Mouse (Mus musculus) liver, embryonic 16.5 days (tissue): ENCODE data around the gene Mettl16. TPM values are rescaled to one million over a fixed set of nuclear protein-coding genes. Genes with fewer than 3 reads are reported as not detected.

ENCODE experiments used
- ATAC-seq: fragments of 200-750 bp; cut with Nextera tagmentation; 2 replicates; pipeline ENCODE4 v1.8.0; 2017; ENCODE audit warnings: low read depth, mild to moderate bottlenecking, moderate number of reproducible peaks, moderate library complexity
- H3K27ac ChIP-seq: fragments of 300-500 bp; sonication (generic); 2 replicates; pipeline ENCODE4 v1.5.1; 2014; ENCODE audit warnings: mild to moderate bottlenecking, low read length
- H3K27me3 ChIP-seq: fragments of 300-500 bp; sonication (generic); 2 replicates; pipeline ENCODE4 v1.6.1; 2014; ENCODE audit warnings: low read depth, low read length, mixed read lengths; ENCODE audit not compliant: control insufficient read depth, insufficient read depth
- H3K36me3 ChIP-seq: fragments of 300-500 bp; sonication (generic); 2 replicates; pipeline ENCODE4 v1.6.1; 2014; ENCODE audit warnings: mild to moderate bottlenecking; ENCODE audit not compliant: control insufficient read depth, insufficient read depth
- H3K4me1 ChIP-seq: fragments of 300-500 bp; sonication (generic); 2 replicates; pipeline ENCODE4 v1.6.1; 2014; ENCODE audit warnings: low read depth, low read length, mixed read lengths; ENCODE audit not compliant: control insufficient read depth
- H3K4me2 ChIP-seq: fragments of 300-500 bp; sonication (generic); 2 replicates; pipeline ENCODE4 v1.6.1; 2014; ENCODE audit warnings: low read depth, low read length, mixed read lengths
- H3K4me3 ChIP-seq: fragments of 300-500 bp; sonication (generic); 2 replicates; pipeline ENCODE4 v1.5.1; 2014; ENCODE audit warnings: low read depth, mild to moderate bottlenecking, low read length
- H3K9ac ChIP-seq: fragments of 300-500 bp; sonication (generic); 2 replicates; pipeline ENCODE4 v1.6.1; 2014; ENCODE audit warnings: low read depth, low read length
- H3K9me3 ChIP-seq: fragments of 300-500 bp; sonication (generic); replicated peaks from 2 replicates; pipeline ENCODE4 v1.6.1; 2016; ENCODE audit warnings: low read length; ENCODE audit not compliant: control insufficient read depth
- WGBS: fragments of 180-500 bp; shearing (Covaris S2); extraction: QIAGEN DNeasy Blood & Tissue Kit; methylation state at CpG from one replicate; pipeline ENCODE4 v1.1.7; 2014; ENCODE audit not compliant: insufficient replicate concordance; 5-methylcytosine and 5-hydroxymethylcytosine counted together
- polyA plus RNA-seq: library from polyadenylated mRNA; unstranded; fragments of >200 nt; fragmentation: Nextera tagmentation; extraction: Ambion mirVana; gene quantifications from 2 replicates; pipeline ENCODE4 v1.2.1, GENCODE M21; 2015

The Mettl16 gene
- polyA plus RNA-seq, 1 experiment from 2014 or later = 15.5 TPM

GRCm38 (mm10) chr11:74748022-74748421 is 22.6 kb upstream of the Mettl16 start:
- Histone ChIP-seq H3K27ac (no peak overlapping the region), H3K36me3 (no peaks in the 10 kb centered on the region)

GRCm38 (mm10) chr11:74749241-74749640 is 21.4 kb upstream of the Mettl16 start:
- no peaks in the 10 kb centered on the region for H3K9me3 ChIP-seq
- no peaks in the 10 kb centered on the region for H3K36me3 ChIP-seq
- H3K27ac ChIP-seq = no peak overlapping the region
- ATAC-seq = no peak
- no peaks in the 10 kb centered on the region for H3K4me1 ChIP-seq
- H3K4me2 ChIP-seq = no peak overlapping the region
- no peaks in the 10 kb centered on the region for H3K27me3 ChIP-seq
- WGBS = 85% methylated on average over 13 of the region's 13 CpGs
- H3K4me3 ChIP-seq = no peak overlapping the region
- H3K9ac ChIP-seq = no peak overlapping the region

More at GRCm38 (mm10) chr11:74748022-74748421, 22.6 kb upstream of the Mettl16 start:
- Histone ChIP-seq H3K27me3 (no peaks in the 10 kb centered on the region), H3K4me1 (no peaks in the 10 kb centered on the region), H3K9ac (no peak overlapping the region), H3K9me3 (no peaks in the 10 kb centered on the region), H3K4me3 (no peak overlapping the region), H3K4me2 (no peak overlapping the region)
- WGBS = 72% methylated on average over 4 of the region's 4 CpGs
- no peak for ATAC-seq

GRCm38 (mm10) chr11:74750662-74751351 is 19.8 kb upstream of the Mettl16 start:
- Histone ChIP-seq H3K9me3 (no peaks in the 10 kb centered on the region), H3K4me3 (no peak overlapping the region), H3K27me3 (no peaks in the 10 kb centered on the region), H3K4me2 (no peak overlapping the region), H3K36me3 (no peaks in the 10 kb centered on the region), H3K27ac (no peak overlapping the region), H3K9ac (no peak overlapping the region), H3K4me1 (no peaks in the 10 kb centered on the region)
- ATAC-seq = no peak
- 54% methylated on average over 7 of the region's 7 CpGs for whole genome bisulfite sequencing

GRCm38 (mm10) chr11:74751352-74752066 is 19.1 kb upstream of the Mettl16 start:
- ATAC-seq = no peak
- WGBS = 66% methylated on average over 9 of the region's 9 CpGs
- Histone ChIP-seq H3K4me1 (no peaks in the 10 kb centered on the region), H3K4me2 (no peak overlapping the region), H3K9me3 (no peaks in the 10 kb centered on the region), H3K27me3 (no peaks in the 10 kb centered on the region), H3K27ac (no peak overlapping the region), H3K36me3 (no peaks in the 10 kb centered on the region), H3K4me3 (no peak overlapping the region), H3K9ac (no peak overlapping the region)

- Histone ChIP-seq H3K9ac (no peak overlapping the region), H3K4me3 (no peak overlapping the region), H3K36me3 (no peaks in the 10 kb centered on the region), H3K9me3 (no peaks in the 10 kb centered on the region), H3K4me1 (no peaks in the 10 kb centered on the region), H3K4me2 (no peak overlapping the region), H3K27ac (no peak overlapping the region), H3K27me3 (no peaks in the 10 kb centered on the region)
- ATAC-seq = no peak
- WGBS = 26% methylated on average over 2 of the region's 2 CpGs
These were observed 14.0 kb upstream of the Mettl16 start for GRCm38 (mm10) chr11:74756631-74757030.

GRCm38 (mm10) chr11:74761011-74761705 is 9.5 kb upstream of the Mettl16 start:
- Histone ChIP-seq H3K27ac (no peak overlapping the region), H3K9me3 (no peaks in the 10 kb centered on the region), H3K36me3 (no peaks in the 10 kb centered on the region), H3K9ac (no peak overlapping the region), H3K4me1 (no peaks in the 10 kb centered on the region), H3K27me3 (no peaks in the 10 kb centered on the region), H3K4me3 (no peak overlapping the region), H3K4me2 (no peak overlapping the region)
- 52% methylated on average over 12 of the region's 12 CpGs for WGBS
- no peak for ATAC-seq

GRCm38 (mm10) chr11:74763960-74764625 is 6.5 kb upstream of the Mettl16 start:
- no peaks in the 10 kb centered on the region for H3K4me1 ChIP-seq
- no peak for ATAC-seq
- no peaks in the 10 kb centered on the region for H3K36me3 ChIP-seq
- no peak overlapping the region for H3K4me2 ChIP-seq
- no peaks in the 10 kb centered on the region for H3K9me3 ChIP-seq
- no peak overlapping the region for H3K27ac ChIP-seq
- no peak overlapping the region for H3K4me3 ChIP-seq
- no peaks in the 10 kb centered on the region for H3K27me3 ChIP-seq
- H3K9ac ChIP-seq = no peak overlapping the region
- WGBS = 66% methylated on average over 10 of the region's 10 CpGs

- Histone ChIP-seq H3K9ac (no peak overlapping the region), H3K9me3 (no peaks in the 10 kb centered on the region), H3K4me2 (no peak overlapping the region), H3K36me3 (no peaks in the 10 kb centered on the region), H3K27ac (no peak overlapping the region), H3K4me1 (peaks cover 10% of the 10 kb centered on the region; the same call in 1 of the 2 replicates), H3K4me3 (no peak overlapping the region), H3K27me3 (no peaks in the 10 kb centered on the region)
- 92% methylated on average over 4 of the region's 4 CpGs for WGBS
- ATAC-seq = no peak
These were observed 3.2 kb upstream of the Mettl16 start for GRCm38 (mm10) chr11:74767469-74767868.
